Mouse (Mus musculus) kidney, embryonic 15.5 days (tissue): ENCODE data around the gene Kri1. TPM values are rescaled to one million over a fixed set of nuclear protein-coding genes. Genes with fewer than 3 reads are reported as not detected.
A peak's percentile ranks its signal among the peaks of the same experiment; 100 is the strongest.
"Not testable (repeated sequence)": the region's sequence is repeated elsewhere in the genome, so short reads cannot be mapped to it uniquely, and the experiment has no call there.

Source experiments
- ATAC-seq: fragments of 200-750 bp; cut with Nextera tagmentation; replicated peaks from 2 replicates; pipeline ENCODE4 v1.8.0; 2017; ENCODE audit warnings: moderate TSS enrichment; ENCODE audit not compliant: low FRiP score
- H3K27ac ChIP-seq: fragments of 300-500 bp; sonication (generic); 2 replicates; pipeline ENCODE4 v1.5.1; 2015; ENCODE audit warnings: mild to moderate bottlenecking, inconsistent platforms
- H3K27me3 ChIP-seq: fragments of 300-500 bp; sonication (generic); 2 replicates; pipeline ENCODE4 v1.6.1; 2015; ENCODE audit warnings: inconsistent platforms
- H3K36me3 ChIP-seq: fragments of 300-500 bp; sonication (generic); 2 replicates; pipeline ENCODE4 v1.6.1; 2015; ENCODE audit warnings: inconsistent platforms
- H3K4me1 ChIP-seq: fragments of 300-500 bp; sonication (generic); 2 replicates; pipeline ENCODE4 v1.6.1; 2015; ENCODE audit warnings: inconsistent platforms
- H3K4me2 ChIP-seq: fragments of 300-500 bp; sonication (generic); 2 replicates; pipeline ENCODE4 v1.6.1; 2015; ENCODE audit warnings: moderate library complexity, mild to moderate bottlenecking, inconsistent platforms
- H3K4me3 ChIP-seq: fragments of 300-500 bp; sonication (generic); replicated peaks from 2 replicates; pipeline ENCODE4 v1.5.1; 2015; ENCODE audit warnings: mild to moderate bottlenecking, inconsistent platforms
- H3K9ac ChIP-seq: fragments of 300-500 bp; sonication (generic); 2 replicates; pipeline ENCODE4 v1.6.1; 2015; ENCODE audit warnings: mild to moderate bottlenecking, inconsistent platforms
- H3K9me3 ChIP-seq: fragments of 300-500 bp; sonication (generic); replicated peaks from 2 replicates; pipeline ENCODE4 v1.6.1; 2016; ENCODE audit warnings: inconsistent platforms
- WGBS: fragments of 180-500 bp; shearing (Covaris S2); methylation state at CpG from one replicate; pipeline ENCODE4 v1.1.7; 2015; ENCODE audit warnings: mixed read lengths; 5-methylcytosine and 5-hydroxymethylcytosine counted together
- polyA plus RNA-seq: library from polyadenylated mRNA; unstranded; fragments of >200 nt; fragmentation: Nextera tagmentation; extraction: Ambion mirVana; gene quantifications from 2 replicates; pipeline ENCODE4 v1.2.1, GENCODE M21; 2015

The Kri1 gene
- polyA plus RNA-seq, 1 experiment from 2014 or later, result 19.8 TPM

GRCm38 (mm10) chr9:21313394-21313793, 25.6 kb upstream of the Kri1 start:
- WGBS, result 8% methylated on average over 11 of the region's 11 CpGs
- Histone ChIP-seq H3K4me2 (no peak overlapping the region), H3K4me3 (no peak overlapping the region), H3K27me3 (peaks cover 17% of the 10 kb centered on the region), H3K9ac (no peak overlapping the region), H3K36me3 (no peaks in the 10 kb centered on the region), H3K27ac (no peak overlapping the region), H3K4me1 (peaks cover 17% of the 10 kb centered on the region), H3K9me3 (no peaks in the 10 kb centered on the region)
- ATAC-seq, result peak; percentile 66

- H3K4me3 ChIP-seq, result peak within 1 kb of the TSS; percentile 49
- peak within 1 kb of the TSS; percentile 49 for H3K9ac ChIP-seq
- peaks cover 17% of the 10 kb centered on the region for H3K4me1 ChIP-seq
- H3K27ac ChIP-seq, result no peak within 1 kb of the TSS
- H3K9me3 ChIP-seq, result no peaks in the 10 kb centered on the region
- H3K36me3 ChIP-seq, result no peaks in the 10 kb centered on the region
- H3K27me3 ChIP-seq, result peaks cover 17% of the 10 kb centered on the region
- WGBS, result 6% methylated on average over 35 of the region's 35 CpGs
- H3K4me2 ChIP-seq, result peak within 1 kb of the TSS; percentile 55
- ATAC-seq, result no peak
Measured at GRCm38 (mm10) chr9:21312134-21312533, 24.4 kb upstream of the Kri1 start, which contains the start of gene Ap1m2. Gene Ap1m2 (minus strand): TSS chr9:21312337.

GRCm38 (mm10) chr9:21311695-21312094, 23.9 kb upstream of the Kri1 start:
- peaks cover 17% of the 10 kb centered on the region for H3K4me1 ChIP-seq
- no peak for ATAC-seq
- peak overlapping the region; percentile 49 for H3K9ac ChIP-seq
- H3K27ac ChIP-seq, result no peak overlapping the region
- 31% methylated on average over 7 of the region's 7 CpGs for WGBS
- no peaks in the 10 kb centered on the region for H3K9me3 ChIP-seq
- H3K4me3 ChIP-seq, result peak overlapping the region; percentile 49
- peak overlapping the region; percentile 55 for H3K4me2 ChIP-seq
- no peaks in the 10 kb centered on the region for H3K36me3 ChIP-seq
- peaks cover 17% of the 10 kb centered on the region for H3K27me3 ChIP-seq

- Histone ChIP-seq H3K27me3 (peaks cover 17% of the 10 kb centered on the region), H3K4me1 (peaks cover 17% of the 10 kb centered on the region), H3K4me3 (0 out of 2 replicates have a peak overlapping the region, but pooled peaks have one; percentile 4), H3K9ac (no peak overlapping the region), H3K27ac (0 out of 2 replicates have a peak overlapping the region, but pooled peaks have one; percentile 13), H3K36me3 (no peaks in the 10 kb centered on the region), H3K9me3 (no peaks in the 10 kb centered on the region), H3K4me2 (peak overlapping the region; percentile 42)
- peak; percentile 37; the same call in 1 of the 2 replicates for ATAC-seq
- WGBS, result 44% methylated on average over 15 of the region's 15 CpGs
Measured at GRCm38 (mm10) chr9:21309150-21309741, 21.5 kb upstream of the Kri1 start.

GRCm38 (mm10) chr9:21305065-21305464, 17.3 kb upstream of the Kri1 start:
- ATAC-seq, result no peak
- Histone ChIP-seq H3K4me3 (no peak overlapping the region), H3K27me3 (no peaks in the 10 kb centered on the region), H3K9me3 (no peaks in the 10 kb centered on the region), H3K4me2 (no peak overlapping the region), H3K4me1 (peaks cover 8% of the 10 kb centered on the region; the same call in 1 of the 2 replicates), H3K27ac (no peak overlapping the region), H3K36me3 (peaks cover 5% of the 10 kb centered on the region; the same call in 1 of the 2 replicates), H3K9ac (no peak overlapping the region)
- 71% methylated on average over 7 of the region's 7 CpGs for WGBS

- Histone ChIP-seq H3K27me3 (no peaks in the 10 kb centered on the region), H3K4me3 (no peak overlapping the region), H3K27ac (no peak overlapping the region), H3K9ac (no peak overlapping the region), H3K9me3 (no peaks in the 10 kb centered on the region), H3K4me1 (no peaks in the 10 kb centered on the region), H3K4me2 (no peak overlapping the region), H3K36me3 (peaks cover 9% of the 10 kb centered on the region; the same call in 1 of the 2 replicates)
- ATAC-seq, result no peak
- WGBS, result 84% methylated on average over 10 of the region's 10 CpGs
Measured at GRCm38 (mm10) chr9:21299014-21299413, 11.2 kb upstream of the Kri1 start.

GRCm38 (mm10) chr9:21292271-21292670, 4.5 kb upstream of the Kri1 start:
- no peak for ATAC-seq
- no peaks in the 10 kb centered on the region for H3K9me3 ChIP-seq
- 0 out of 2 replicates have a peak, but pooled peaks cover 3% of the 10 kb centered on the region for H3K36me3 ChIP-seq
- H3K4me2 ChIP-seq, result peak overlapping the region; percentile 75; the same call in 1 of the 2 replicates
- H3K9ac ChIP-seq, result no peak overlapping the region
- WGBS, result 91% methylated on average over 3 of the region's 3 CpGs
- peaks cover 25% of the 10 kb centered on the region for H3K4me1 ChIP-seq
- peak overlapping the region; percentile 96; the same call in 1 of the 2 replicates for H3K27ac ChIP-seq
- H3K27me3 ChIP-seq, result no peaks in the 10 kb centered on the region
- H3K4me3 ChIP-seq, result no peak overlapping the region

GRCm38 (mm10) chr9:21291868-21292267, 4.1 kb upstream of the Kri1 start:
- Histone ChIP-seq H3K4me2 (peak overlapping the region; percentile 75), H3K4me1 (peaks cover 29% of the 10 kb centered on the region), H3K4me3 (peak overlapping the region; percentile 60), H3K27ac (peak overlapping the region; percentile 96), H3K9ac (peak overlapping the region; percentile 36; the same call in 1 of the 2 replicates)
- not testable (repeated sequence) for H3K9me3 ChIP-seq, H3K36me3 ChIP-seq, H3K27me3 ChIP-seq, ATAC-seq
- WGBS, result 19% methylated on average over 7 of the region's 7 CpGs

- WGBS, result under 1% methylated on average over 46 of the region's 51 CpGs
- H3K27me3 ChIP-seq, result no peaks in the 10 kb centered on the region
- H3K4me2 ChIP-seq, result peak within 1 kb of the TSS; percentile 75
- peak within 1 kb of the TSS; percentile 68 for H3K9ac ChIP-seq
- no peaks in the 10 kb centered on the region for H3K36me3 ChIP-seq
- peak within 1 kb of the TSS; percentile 60 for H3K4me3 ChIP-seq
- H3K4me1 ChIP-seq, result peaks cover 36% of the 10 kb centered on the region
- no peaks in the 10 kb centered on the region for H3K9me3 ChIP-seq
- ATAC-seq, result peak; percentile 97
- peak within 1 kb of the TSS; percentile 96 for H3K27ac ChIP-seq
Measured at GRCm38 (mm10) chr9:21291022-21291787, 3.4 kb upstream of the Kri1 start, which contains the start of gene Cdkn2d. Gene Cdkn2d (minus strand): TSS chr9:21291407.

- ATAC-seq, result no peak
Measured at GRCm38 (mm10) chr9:21290589-21290988, 2.8 kb upstream of the Kri1 start.

GRCm38 (mm10) chr9:21289337-21289671, 1.5 kb upstream of the Kri1 start:
- 77% methylated on average over 2 of the region's 2 CpGs for WGBS
- H3K27ac ChIP-seq, result peak overlapping the region; percentile 87; the same call in 1 of the 2 replicates
- peaks cover 37% of the 10 kb centered on the region for H3K4me1 ChIP-seq
- H3K4me2 ChIP-seq, result peak overlapping the region; percentile 75
- no peak for ATAC-seq
- H3K27me3 ChIP-seq, result no peaks in the 10 kb centered on the region
- peak overlapping the region; percentile 60 for H3K4me3 ChIP-seq
- peak overlapping the region; percentile 68; the same call in 1 of the 2 replicates for H3K9ac ChIP-seq
- no peaks in the 10 kb centered on the region for H3K9me3 ChIP-seq
- H3K36me3 ChIP-seq, result peaks cover 15% of the 10 kb centered on the region

More at GRCm38 (mm10) chr9:21290589-21290988, 2.8 kb upstream of the Kri1 start:
- Histone ChIP-seq H3K9ac (peak overlapping the region; percentile 68), H3K4me1 (peaks cover 37% of the 10 kb centered on the region), H3K36me3 (peaks cover 3% of the 10 kb centered on the region), H3K9me3 (no peaks in the 10 kb centered on the region), H3K27ac (peak overlapping the region; percentile 96), H3K4me3 (peak overlapping the region; percentile 60), H3K4me2 (peak overlapping the region; percentile 75), H3K27me3 (no peaks in the 10 kb centered on the region)
- WGBS, result 1% methylated on average over 20 of the region's 20 CpGs
